Mouse (Mus musculus): ENCODE data around the gene Trpm6. TPM values are rescaled to one million over a fixed set of nuclear protein-coding genes. Genes with fewer than 3 reads are reported as not detected.

Gene Trpm6
- total and polyA plus RNA-seq, 3 experiments: 0.05 TPM; not detected in 2

- Histone ChIP-seq H3K9me3 (replicated peaks) (no peaks in the 10 kb centered on the region), H3K36me3 (replicated peaks) (no peaks in the 10 kb centered on the region), H3K4me1 (ENCODE audit: insufficient read depth, low read depth, low read length) (no peaks in the 10 kb centered on the region), H3K4me3 (ENCODE audit: low read depth, low read length) (no peak overlapping the region), H3K27me3 (ENCODE audit: insufficient read depth, low read length) (no peaks in the 10 kb centered on the region)
- TF ChIP-seq TAL1 (conservative IDR thresholded peaks at IDR 0.05; ENCODE audit: low read depth, low read length): no peak
- TF ChIP-seq POLR2AphosphoS5 (IDR thresholded peaks at IDR 0.05; ENCODE audit: insufficient replicate concordance, low read depth, low read length): no peak
- ATAC-seq (ENCODE audit: extremely low read depth, insufficient number of reproducible peaks, low FRiP score, poor library complexity, severe bottlenecking) (no peak), DNase-seq (ENCODE audit: low spot score) (no peak)
Measured at GRCm38 (mm10) chr19:18905511-18905910, 155.7 kb downstream of the Trpm6 start.

GRCm38 (mm10) chr19:18909641-18910040 is 159.9 kb downstream of the Trpm6 start:
- H3K9me3 ChIP-seq (replicated peaks): no peaks in the 10 kb centered on the region
- no peaks in the 10 kb centered on the region for H3K36me3 ChIP-seq (replicated peaks)
- DNase-seq (ENCODE audit: low spot score): no peak
- H3K4me3 ChIP-seq (ENCODE audit: low read depth, low read length): no peak overlapping the region
- TF ChIP-seq GATA1 (IDR thresholded peaks at IDR 0.05; ENCODE audit: borderline replicate concordance, low read length): no peak
- no peak for TF ChIP-seq CTCF (IDR thresholded peaks at IDR 0.05; ENCODE audit: low read depth, low read length)
- TF ChIP-seq TAL1 (conservative IDR thresholded peaks at IDR 0.05; ENCODE audit: low read depth, low read length): no peak
- TF ChIP-seq POLR2AphosphoS5 (IDR thresholded peaks at IDR 0.05; ENCODE audit: insufficient replicate concordance, low read depth, low read length): no peak
- no peak for TF ChIP-seq GATA2 (IDR thresholded peaks at IDR 0.05; ENCODE audit: borderline replicate concordance, low read depth, low read length)
- no peaks in the 10 kb centered on the region for H3K27me3 ChIP-seq (ENCODE audit: insufficient read depth, low read length)
- no peak for ATAC-seq (ENCODE audit: extremely low read depth, insufficient number of reproducible peaks, low FRiP score, poor library complexity, severe bottlenecking)
- no peaks in the 10 kb centered on the region for H3K4me1 ChIP-seq (ENCODE audit: insufficient read depth, low read depth, low read length)

- TF ChIP-seq CTCF (IDR thresholded peaks at IDR 0.05; ENCODE audit: low read depth, low read length) (no peak), GATA1 (IDR thresholded peaks at IDR 0.05; ENCODE audit: borderline replicate concordance, low read length) (no peak), GATA2 (IDR thresholded peaks at IDR 0.05; ENCODE audit: borderline replicate concordance, low read depth, low read length) (no peak), POLR2AphosphoS5 (IDR thresholded peaks at IDR 0.05; ENCODE audit: insufficient replicate concordance, low read depth, low read length) (no peak), TAL1 (conservative IDR thresholded peaks at IDR 0.05; ENCODE audit: low read depth, low read length) (no peak)
Measured at GRCm38 (mm10) chr19:18911755-18912340, 162.1 kb downstream of the Trpm6 start.

DNA sequence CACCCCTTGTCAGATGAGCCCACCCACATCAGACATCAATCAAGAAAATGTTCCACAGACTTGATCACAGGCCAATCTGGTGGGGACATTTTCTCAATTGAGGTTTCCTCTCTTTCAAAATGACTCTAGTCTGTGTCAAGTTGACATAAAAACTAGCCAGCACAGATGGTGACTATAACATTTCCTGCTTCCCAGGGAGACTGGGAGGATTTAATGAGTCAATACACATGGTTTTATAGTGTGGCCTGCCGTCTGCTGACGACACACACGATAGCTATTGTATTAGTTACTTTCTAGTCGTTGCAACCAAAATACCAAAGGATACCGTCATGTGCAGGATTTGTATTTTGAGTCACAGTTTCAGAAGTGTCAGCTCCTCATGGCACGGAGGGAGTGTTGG is 191.6 kb downstream of the Trpm6 start:
- Histone ChIP-seq H3K36me3 (replicated peaks) (no peaks in the 10 kb centered on the region), H3K4me1 (ENCODE audit: insufficient read depth, low read depth, low read length) (no peaks in the 10 kb centered on the region), H3K9me3 (replicated peaks) (no peaks in the 10 kb centered on the region), H3K27me3 (ENCODE audit: insufficient read depth, low read length) (no peaks in the 10 kb centered on the region), H3K4me3 (ENCODE audit: low read depth, low read length) (no peak overlapping the region)
- ATAC-seq (ENCODE audit: extremely low read depth, insufficient number of reproducible peaks, low FRiP score, poor library complexity, severe bottlenecking): no peak
- no peak for TF ChIP-seq CTCF (IDR thresholded peaks at IDR 0.05; ENCODE audit: low read depth, low read length)
- DNase-seq (ENCODE audit: low spot score): no peak

More at GRCm38 (mm10) chr19:18911755-18912340, 162.1 kb downstream of the Trpm6 start:
- H3K36me3 ChIP-seq (replicated peaks): no peaks in the 10 kb centered on the region
- ATAC-seq (ENCODE audit: extremely low read depth, insufficient number of reproducible peaks, low FRiP score, poor library complexity, severe bottlenecking) (no peak), DNase-seq (ENCODE audit: low spot score) (no peak)
- no peaks in the 10 kb centered on the region for H3K27me3 ChIP-seq (ENCODE audit: insufficient read depth, low read length)
- H3K4me3 ChIP-seq (ENCODE audit: low read depth, low read length): no peak overlapping the region
- no peaks in the 10 kb centered on the region for H3K4me1 ChIP-seq (ENCODE audit: insufficient read depth, low read depth, low read length)
- no peaks in the 10 kb centered on the region for H3K9me3 ChIP-seq (replicated peaks)

Other genes with a start within 250 kb of the Trpm6 start
- gene Ostf1, start 118.2 kb upstream of the Trpm6 start, total RNA-seq (2014; fragmentation: Nextera tagmentation): 88.0 and 114 TPM in 2 replicates
- gene Ostf1, start 118.2 kb upstream of the Trpm6 start, total RNA-seq (2017): 322 and 331 TPM in 2 replicates
- gene Ostf1, start 118.2 kb upstream of the Trpm6 start, polyA plus RNA-seq (2012): 281 and 378 TPM in 2 replicates
- 45.7 and 51.4 TPM in 2 replicates for gene Nmrk1, start 118.0 kb upstream of the Trpm6 start, total RNA-seq (2014; fragmentation: Nextera tagmentation)
- gene Nmrk1, start 118.0 kb upstream of the Trpm6 start, total RNA-seq (2017): 37.5 and 41.3 TPM in 2 replicates
- gene Nmrk1, start 118.0 kb upstream of the Trpm6 start, polyA plus RNA-seq (2012): 2.2 and 3.6 TPM in 2 replicates
- 51.8 and 61.0 TPM in 2 replicates for gene Carnmt1, start 79.2 kb upstream of the Trpm6 start, total RNA-seq (2014; fragmentation: Nextera tagmentation)
- gene Carnmt1, start 79.2 kb upstream of the Trpm6 start, total RNA-seq (2017): 90.5 and 94.5 TPM in 2 replicates
- 18.2 and 23.2 TPM in 2 replicates for gene Carnmt1, start 79.2 kb upstream of the Trpm6 start, polyA plus RNA-seq (2012)
- gene D030056L22Rik, start 36.8 kb upstream of the Trpm6 start, total RNA-seq (2014; fragmentation: Nextera tagmentation): 24.3 and 25.2 TPM in 2 replicates
- 36.5 and 41.2 TPM in 2 replicates for gene D030056L22Rik, start 36.8 kb upstream of the Trpm6 start, total RNA-seq (2017)
- 19.5 and 27.4 TPM in 2 replicates for gene D030056L22Rik, start 36.8 kb upstream of the Trpm6 start, polyA plus RNA-seq (2012)